Mouse (Mus musculus) hindbrain, embryonic 11.5 days (tissue): ENCODE measurements at regions not wholly inside any gene's neighbourhood (a gene's known extent, or its start where the extent isn't known, plus 50 kb on each side); places are given as distances from the start of the nearest gene placed in this dataset.

ENCODE experiments used
- ATAC-seq: fragments of 200-750 bp; cut with Nextera tagmentation; 2 replicates; pipeline ENCODE4 v1.8.0; 2017; ENCODE audit warnings: mild to moderate bottlenecking, moderate TSS enrichment, moderate library complexity; ENCODE audit not compliant: low FRiP score
- DNase-seq: peaks from one replicate; pipeline ENCODE4 v3.0.0-alpha.2; 2015; ENCODE audit warnings: low spot score
- H3K27ac ChIP-seq: fragments of 300-500 bp; sonication (generic); 2 replicates; pipeline ENCODE4 v1.5.1; 2014; ENCODE audit warnings: mild to moderate bottlenecking, low read depth, low read length
- H3K27me3 ChIP-seq: fragments of 300-500 bp; sonication (generic); 2 replicates; pipeline ENCODE4 v1.6.1; 2014; ENCODE audit warnings: mild to moderate bottlenecking, low read length, moderate library complexity, mixed read lengths; ENCODE audit not compliant: control insufficient read depth, insufficient read depth
- H3K36me3 ChIP-seq: fragments of 300-500 bp; sonication (generic); 2 replicates; pipeline ENCODE4 v1.6.1; 2014; ENCODE audit warnings: mild to moderate bottlenecking, low read length, moderate library complexity, mixed read lengths; ENCODE audit not compliant: control insufficient read depth, insufficient read depth
- H3K4me1 ChIP-seq: fragments of 300-500 bp; sonication (generic); replicated peaks from 2 replicates; pipeline ENCODE4 v1.6.1; 2014; ENCODE audit warnings: low read length, mixed read lengths; ENCODE audit not compliant: control insufficient read depth, insufficient read depth
- H3K4me2 ChIP-seq: fragments of 300-500 bp; sonication (generic); replicated peaks from 2 replicates; pipeline ENCODE4 v1.6.1; 2014; ENCODE audit warnings: mild to moderate bottlenecking, low read depth, low read length
- H3K4me3 ChIP-seq: fragments of 300-500 bp; sonication (generic); 2 replicates; pipeline ENCODE4 v1.5.1; 2014; ENCODE audit warnings: low read depth, low read length
- H3K9ac ChIP-seq: fragments of 300-500 bp; sonication (generic); 2 replicates; pipeline ENCODE4 v1.6.1; 2014; ENCODE audit warnings: low read depth, low read length
- H3K9me3 ChIP-seq: fragments of 300-500 bp; sonication (generic); 2 replicates; pipeline ENCODE4 v1.6.1; 2016; ENCODE audit warnings: low read length; ENCODE audit not compliant: control insufficient read depth
- WGBS: fragments of 180-500 bp; shearing (Covaris S2); extraction: QIAGEN DNeasy Blood & Tissue Kit; methylation state at CpG from one replicate; pipeline ENCODE4 v1.1.7; 2014; 5-methylcytosine and 5-hydroxymethylcytosine counted together

- 92% methylated on average over 4 of the region's 4 CpGs for WGBS
- Histone ChIP-seq H3K4me1 (no peaks in the 10 kb centered on the region), H3K4me2 (no peak overlapping the region), H3K9ac (no peak overlapping the region), H3K27ac (no peak overlapping the region), H3K4me3 (no peak overlapping the region), H3K9me3 (no peaks in the 10 kb centered on the region), H3K27me3 (no peaks in the 10 kb centered on the region), H3K36me3 (no peaks in the 10 kb centered on the region)
- ATAC-seq: no peak
- DNase-seq: no peak
These were observed 188.4 kb upstream of the Ppp2r2d start for GRCm38 (mm10) chr7:138657521-138657920.

GRCm38 (mm10) chr7:138657076-138657475 lies 188.8 kb upstream of the Ppp2r2d start:
- no peaks in the 10 kb centered on the region for H3K9me3 ChIP-seq
- 92% methylated on average over 2 of the region's 2 CpGs for WGBS
- ATAC-seq (no peak), DNase-seq (no peak)
- no peaks in the 10 kb centered on the region for H3K4me1 ChIP-seq
- H3K4me2 ChIP-seq: no peak overlapping the region
- H3K27ac ChIP-seq: no peak overlapping the region
- H3K36me3 ChIP-seq: no peaks in the 10 kb centered on the region
- H3K4me3 ChIP-seq: no peak overlapping the region
- no peaks in the 10 kb centered on the region for H3K27me3 ChIP-seq
- H3K9ac ChIP-seq: no peak overlapping the region

DNA sequence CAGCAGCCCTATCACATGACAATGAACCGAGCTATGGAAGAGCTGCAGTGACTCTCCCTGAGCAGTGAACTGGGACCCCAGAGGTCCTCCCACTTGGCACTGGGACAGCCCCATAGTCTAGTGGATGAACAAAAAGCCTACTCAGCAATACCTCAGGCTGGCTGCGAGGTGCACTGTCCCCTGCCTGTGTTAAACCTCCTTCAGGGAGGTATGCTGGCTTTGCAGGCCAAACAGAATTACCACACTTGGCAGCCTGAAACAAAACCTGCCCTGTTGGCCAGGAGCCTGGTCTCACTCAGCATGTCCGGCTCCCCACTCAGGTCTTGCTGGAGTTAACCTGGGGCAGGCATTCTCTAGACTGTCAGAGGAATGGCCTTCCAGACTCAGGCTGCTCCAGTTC lies 189.9 kb upstream of the Ppp2r2d start:
- H3K4me1 ChIP-seq: no peaks in the 10 kb centered on the region
- H3K4me3 ChIP-seq: no peak overlapping the region
- no peaks in the 10 kb centered on the region for H3K9me3 ChIP-seq
- H3K9ac ChIP-seq: no peak overlapping the region
- no peak for ATAC-seq
- no peak for DNase-seq
- no peak overlapping the region for H3K4me2 ChIP-seq
- WGBS: 87% methylated on average over 3 of the region's 3 CpGs
- H3K27ac ChIP-seq: no peak overlapping the region
- no peaks in the 10 kb centered on the region for H3K36me3 ChIP-seq
- H3K27me3 ChIP-seq: no peaks in the 10 kb centered on the region

DNA sequence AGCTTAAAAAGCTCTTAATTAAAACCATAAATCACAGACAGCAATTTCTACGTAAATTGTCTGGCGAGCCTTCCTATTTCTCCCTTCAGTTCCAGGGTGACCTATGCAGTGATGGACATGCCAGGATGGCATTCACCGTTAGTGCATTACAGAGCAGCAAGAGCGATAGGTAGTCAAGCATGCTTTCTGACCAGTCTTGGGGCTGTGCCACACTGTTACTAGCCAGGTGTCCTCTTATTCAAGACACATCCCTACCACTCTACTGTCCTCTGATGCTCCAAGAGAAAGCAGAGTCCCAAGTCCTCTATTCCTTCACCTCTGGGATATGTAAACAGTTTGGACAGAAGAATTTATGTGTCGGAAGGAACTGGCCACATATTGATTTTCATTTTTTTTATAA lies 194.9 kb upstream of the Ppp2r2d start:
- no peak overlapping the region for H3K4me2 ChIP-seq
- H3K4me1 ChIP-seq: no peaks in the 10 kb centered on the region
- no peak overlapping the region for H3K4me3 ChIP-seq
- H3K9ac ChIP-seq: no peak overlapping the region
- no peaks in the 10 kb centered on the region for H3K9me3 ChIP-seq
- ATAC-seq (no peak), DNase-seq (no peak)
- no peaks in the 10 kb centered on the region for H3K27me3 ChIP-seq
- H3K36me3 ChIP-seq: no peaks in the 10 kb centered on the region
- H3K27ac ChIP-seq: no peak overlapping the region
- 91% methylated on average over 5 of the region's 5 CpGs for WGBS

DNA sequence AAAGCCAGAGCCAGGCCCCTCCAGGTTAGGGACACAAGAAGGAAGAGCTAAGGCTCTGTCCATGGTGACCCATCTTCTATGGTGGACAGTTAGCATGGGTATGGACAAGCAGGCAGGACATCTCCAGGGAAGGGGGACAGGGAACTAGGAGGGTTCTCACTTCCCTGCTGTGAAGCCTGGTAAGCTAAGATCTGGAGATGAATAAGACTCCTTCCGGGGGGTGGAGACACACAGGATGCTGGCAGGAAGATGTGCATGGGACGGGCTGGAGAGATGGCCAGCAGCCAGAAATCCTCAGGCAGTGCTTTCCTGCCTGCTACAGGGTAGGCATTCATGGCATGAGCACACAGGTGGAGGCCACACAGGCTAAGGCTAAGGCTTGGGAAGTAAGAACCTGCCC lies 198.2 kb upstream of the Ppp2r2d start:
- 93% methylated on average over 2 of the region's 2 CpGs for WGBS
- H3K9ac ChIP-seq: no peak overlapping the region
- DNase-seq: no peak
- H3K4me1 ChIP-seq: no peaks in the 10 kb centered on the region
- H3K27ac ChIP-seq: no peak overlapping the region
- no peak overlapping the region for H3K4me3 ChIP-seq
- no peaks in the 10 kb centered on the region for H3K36me3 ChIP-seq
- no peak for ATAC-seq
- H3K9me3 ChIP-seq: no peaks in the 10 kb centered on the region
- no peaks in the 10 kb centered on the region for H3K27me3 ChIP-seq
- H3K4me2 ChIP-seq: no peak overlapping the region

DNA sequence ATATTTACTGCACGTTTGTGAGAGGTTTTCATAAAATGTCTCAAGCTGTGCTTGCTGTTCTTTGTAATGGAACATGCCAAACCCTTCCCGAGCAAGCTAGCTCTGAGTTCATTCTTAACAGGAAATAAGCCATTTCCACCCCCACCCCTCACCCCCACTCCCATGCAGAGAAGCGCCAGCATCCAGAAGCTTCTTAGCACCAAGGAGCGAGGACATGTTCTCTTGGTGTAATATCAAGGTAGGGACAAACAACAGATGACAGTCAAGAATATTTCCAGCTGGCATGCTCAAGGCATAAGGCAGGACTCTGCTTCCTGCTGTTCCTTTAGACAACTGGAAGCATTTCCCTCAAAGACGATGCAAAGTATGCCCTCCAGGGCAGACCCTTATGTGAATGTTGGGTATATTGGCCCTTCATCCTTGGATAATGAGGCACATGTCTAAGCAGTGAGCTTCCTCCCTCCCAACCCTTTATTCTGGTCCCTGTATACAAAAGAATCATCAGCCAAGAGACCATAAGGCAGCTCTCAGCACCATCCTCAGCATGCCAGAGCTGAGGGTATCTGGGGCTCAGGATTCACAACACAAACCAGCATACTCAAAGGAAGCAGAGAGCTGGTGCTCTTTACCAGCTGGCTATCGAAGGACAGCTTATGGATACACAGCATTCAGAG lies 205.2 kb upstream of the Ppp2r2d start:
- DNase-seq (no peak), ATAC-seq (no peak)
- Histone ChIP-seq H3K9me3 (no peaks in the 10 kb centered on the region), H3K27me3 (no peaks in the 10 kb centered on the region), H3K4me2 (no peak overlapping the region), H3K27ac (no peak overlapping the region), H3K4me1 (no peaks in the 10 kb centered on the region), H3K9ac (no peak overlapping the region), H3K36me3 (no peaks in the 10 kb centered on the region), H3K4me3 (no peak overlapping the region)
- WGBS: 79% methylated on average over 6 of the region's 6 CpGs

- ATAC-seq: no peak
- Histone ChIP-seq H3K4me1 (no peaks in the 10 kb centered on the region), H3K27me3 (no peaks in the 10 kb centered on the region), H3K27ac (no peak overlapping the region), H3K36me3 (no peaks in the 10 kb centered on the region), H3K4me2 (no peak overlapping the region), H3K4me3 (no peak overlapping the region), H3K9ac (no peak overlapping the region), H3K9me3 (no peaks in the 10 kb centered on the region)
- no peak for DNase-seq
- 90% methylated on average over 3 of the region's 3 CpGs for WGBS
These were observed 206.3 kb upstream of the Ppp2r2d start for GRCm38 (mm10) chr7:138639541-138639940.

DNA sequence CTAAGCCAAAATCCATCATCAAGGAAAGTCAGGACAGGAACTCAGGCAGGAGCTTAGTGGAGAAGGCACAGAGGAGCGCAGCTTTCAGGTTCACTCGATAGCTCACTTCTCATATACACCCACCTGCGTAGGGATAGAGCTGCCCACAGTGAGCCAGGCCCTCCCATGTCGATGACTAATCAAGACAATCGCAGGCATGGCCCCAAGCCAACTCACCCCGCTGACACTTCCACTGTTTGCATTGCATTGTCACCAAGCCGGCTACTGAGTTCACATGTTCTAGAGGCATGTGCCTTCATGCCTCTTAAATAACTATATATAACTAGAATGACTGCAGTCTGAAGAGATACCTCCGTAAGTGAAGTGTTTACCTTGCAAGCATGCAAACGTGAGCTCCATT lies 219.8 kb upstream of the Ppp2r2d start:
- WGBS: 89% methylated on average over 9 of the region's 9 CpGs
- no peak overlapping the region for H3K4me3 ChIP-seq
- no peak overlapping the region for H3K27ac ChIP-seq
- H3K4me2 ChIP-seq: no peak overlapping the region
- no peaks in the 10 kb centered on the region for H3K4me1 ChIP-seq
- H3K9me3 ChIP-seq: no peaks in the 10 kb centered on the region
- no peak for DNase-seq
- ATAC-seq: no peak
- no peak overlapping the region for H3K9ac ChIP-seq
- no peaks in the 10 kb centered on the region for H3K36me3 ChIP-seq
- no peaks in the 10 kb centered on the region for H3K27me3 ChIP-seq

DNA sequence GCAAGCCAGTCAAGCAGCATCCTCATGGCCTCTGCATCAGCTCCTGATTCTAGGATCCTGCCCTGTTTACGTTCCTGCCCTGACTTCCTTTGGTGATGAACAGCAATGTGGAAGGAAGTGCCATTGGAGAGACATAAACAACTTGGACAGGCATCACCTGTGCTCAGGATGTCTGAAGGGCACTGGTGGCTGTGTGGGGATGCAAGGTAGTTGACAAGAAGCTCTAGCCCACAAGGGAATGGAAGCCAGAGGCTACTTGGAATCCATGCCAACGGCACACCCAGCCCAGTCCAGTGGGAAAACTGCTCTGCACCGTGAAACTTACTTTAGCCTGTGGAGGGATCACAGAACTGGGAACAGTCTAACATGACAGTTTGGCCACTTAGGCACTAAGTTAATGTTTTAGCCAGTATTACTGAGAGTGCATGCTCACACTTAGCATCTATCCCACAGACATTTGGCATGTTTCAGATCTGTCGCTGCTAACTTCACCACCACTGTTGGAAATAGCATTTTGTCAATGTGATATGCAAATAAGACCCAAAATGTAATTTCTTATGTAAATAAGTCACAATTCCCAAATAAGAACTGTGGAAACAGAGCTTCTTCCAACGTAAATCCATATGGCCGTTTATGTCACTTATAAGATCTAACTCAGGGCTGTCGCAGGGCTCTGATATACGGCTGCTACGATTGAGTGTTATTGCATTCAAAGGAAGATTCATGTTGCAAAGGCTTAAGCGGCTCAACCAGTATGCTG lies 223.5 kb upstream of the Tcerg1l start:
- WGBS: 91% methylated on average over 10 of the region's 10 CpGs
- Histone ChIP-seq H3K4me1 (no peaks in the 10 kb centered on the region), H3K4me3 (no peak overlapping the region), H3K9ac (no peak overlapping the region), H3K9me3 (no peaks in the 10 kb centered on the region), H3K4me2 (no peak overlapping the region), H3K36me3 (no peaks in the 10 kb centered on the region), H3K27me3 (no peaks in the 10 kb centered on the region), H3K27ac (no peak overlapping the region)
- DNase-seq (no peak), ATAC-seq (no peak)
